Mouse (Mus musculus): ENCODE results near the gene Gnai1. TPM values are rescaled to one million over a fixed set of nuclear protein-coding genes. Genes with fewer than 3 reads are reported as not detected.

The Gnai1 gene
- polyA plus RNA-seq, 1 experiment from 2014 or later: 54.3 TPM

DNA sequence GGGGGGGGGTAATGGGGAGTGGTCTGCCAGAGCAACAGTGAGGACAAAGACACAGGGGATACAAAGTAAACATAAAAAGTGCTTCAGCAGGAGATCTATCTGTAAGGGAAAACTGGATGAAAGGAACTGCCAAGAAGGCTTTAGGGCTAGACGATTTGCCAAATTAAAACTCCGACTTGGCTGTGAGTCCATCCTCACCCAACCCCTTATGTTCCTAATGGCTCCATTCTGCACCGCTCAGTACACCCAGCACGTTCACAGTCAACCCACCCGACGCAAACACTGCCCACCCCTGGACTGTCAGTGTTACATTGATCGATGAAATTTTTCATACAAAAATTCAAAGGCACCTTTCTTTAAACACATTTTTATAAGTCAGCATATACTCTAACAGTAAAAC lies 71.5 kb downstream of the Gnai1 start:
- ATAC-seq (ENCODE audit: insufficient read depth): no peak
- no peak for DNase-seq
- H3K4me1 ChIP-seq (ENCODE audit: insufficient read depth): no peaks in the 10 kb centered on the region
- TF ChIP-seq CTCF (IDR thresholded peaks at IDR 0.05; ENCODE audit: low read depth): no peak
- H3K9ac ChIP-seq: no peak overlapping the region
- peaks cover 30% of the 10 kb centered on the region for H3K36me3 ChIP-seq (ENCODE audit: insufficient read depth)
- no peaks in the 10 kb centered on the region for H3K9me3 ChIP-seq (ENCODE audit: low read depth, low read length)
- H3K4me2 ChIP-seq: no peak overlapping the region
- H3K4me3 ChIP-seq (ENCODE audit: low read depth, low read length): no peak overlapping the region
- H3K27me3 ChIP-seq (ENCODE audit: insufficient read depth, low read length): no peaks in the 10 kb centered on the region
- 78% methylated on average over 7 of the region's 7 CpGs for WGBS
- no peak overlapping the region for H3K27ac ChIP-seq (ENCODE audit: low read depth)

DNA sequence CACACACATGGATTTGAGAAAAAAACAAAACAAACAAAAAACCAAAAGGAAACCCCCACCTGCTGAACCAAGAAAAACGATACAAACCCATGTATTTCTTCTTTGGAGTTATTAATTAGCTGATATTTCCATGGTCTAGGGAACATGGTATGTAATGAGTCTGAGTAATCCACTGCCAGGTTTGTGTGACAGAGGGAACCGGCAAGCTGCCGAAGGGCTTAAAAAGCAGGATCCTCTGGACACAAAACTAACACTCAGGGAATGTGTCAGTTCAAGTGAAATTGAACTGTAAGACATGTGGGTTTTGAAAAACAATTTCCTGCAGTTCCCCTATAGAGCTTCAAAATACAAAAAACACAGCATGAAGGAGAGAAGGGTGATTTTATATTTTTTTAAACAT lies 72.1 kb downstream of the Gnai1 start:
- Histone ChIP-seq H3K4me3 (ENCODE audit: low read depth, low read length) (no peak overlapping the region), H3K4me2 (no peak overlapping the region), H3K27ac (ENCODE audit: low read depth) (no peak overlapping the region), H3K27me3 (ENCODE audit: insufficient read depth, low read length) (no peaks in the 10 kb centered on the region), H3K4me1 (ENCODE audit: insufficient read depth) (no peaks in the 10 kb centered on the region), H3K9ac (no peak overlapping the region), H3K9me3 (ENCODE audit: low read depth, low read length) (no peaks in the 10 kb centered on the region), H3K36me3 (ENCODE audit: insufficient read depth) (peaks cover 30% of the 10 kb centered on the region)
- DNase-seq (no peak), ATAC-seq (ENCODE audit: insufficient read depth) (no peak)
- TF ChIP-seq CTCF (IDR thresholded peaks at IDR 0.05; ENCODE audit: low read depth): no peak
- 71% methylated on average over 3 of the region's 3 CpGs for WGBS

DNA sequence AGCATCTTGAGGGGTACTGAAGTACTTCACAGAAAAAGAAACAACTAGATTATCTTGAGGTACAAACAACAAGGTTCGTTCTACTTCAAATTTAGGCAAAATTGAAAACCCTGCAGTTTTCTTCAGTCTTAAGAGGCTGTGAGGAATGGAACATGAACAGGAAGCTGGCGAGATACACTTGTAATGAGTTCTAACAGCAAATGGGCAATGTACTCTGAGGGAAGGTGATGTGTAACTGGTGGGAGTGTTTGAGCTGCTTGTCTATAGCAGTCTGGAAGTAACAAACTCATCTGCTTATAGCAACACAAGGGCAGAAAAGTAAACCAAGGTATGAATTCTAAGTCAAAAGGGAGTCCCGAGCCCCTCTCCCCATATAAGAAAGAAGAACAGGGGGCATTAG lies 78.1 kb downstream of the Gnai1 start:
- Histone ChIP-seq H3K4me2 (no peak overlapping the region), H3K4me3 (ENCODE audit: low read depth, low read length) (no peak overlapping the region), H3K27me3 (ENCODE audit: insufficient read depth, low read length) (no peaks in the 10 kb centered on the region), H3K27ac (ENCODE audit: low read depth) (no peak overlapping the region), H3K4me1 (ENCODE audit: insufficient read depth) (no peaks in the 10 kb centered on the region), H3K9me3 (ENCODE audit: low read depth, low read length) (no peaks in the 10 kb centered on the region), H3K9ac (no peak overlapping the region), H3K36me3 (ENCODE audit: insufficient read depth) (peaks cover 2% of the 10 kb centered on the region; the same call in 1 of the 2 replicates)
- WGBS: 80% methylated on average over 3 of the region's 3 CpGs
- TF ChIP-seq CTCF (IDR thresholded peaks at IDR 0.05; ENCODE audit: low read depth): no peak
- no peak for DNase-seq
- ATAC-seq (ENCODE audit: insufficient read depth): no peak

DNA sequence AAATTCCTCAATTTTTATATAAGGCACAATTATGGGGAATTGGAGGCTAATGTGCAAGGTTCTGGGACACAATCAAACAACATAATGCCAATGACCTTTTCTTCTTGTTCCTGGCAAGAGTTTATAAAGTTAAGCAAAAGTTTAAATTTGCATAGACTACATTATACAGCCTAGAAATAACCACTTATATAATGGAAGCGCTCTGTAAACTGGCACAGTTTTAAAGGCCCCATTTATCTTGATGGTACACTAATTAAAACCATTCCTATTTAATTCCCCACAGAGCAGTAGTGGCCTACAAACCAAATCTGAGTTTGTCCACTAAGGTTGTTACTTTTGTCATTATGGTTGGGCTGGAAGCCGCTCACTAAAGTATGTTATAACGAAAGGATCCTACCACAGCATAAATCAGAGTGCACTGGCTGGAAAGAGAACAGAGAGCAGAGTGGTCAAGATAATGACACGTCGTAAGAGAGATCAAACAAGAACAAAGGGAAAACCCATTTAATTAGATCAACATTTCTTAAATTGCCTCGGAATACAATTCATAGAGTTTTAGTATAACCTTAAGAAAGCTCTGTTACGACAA lies 85.7 kb downstream of the Gnai1 start:
- 78% methylated on average over 7 of the region's 7 CpGs for WGBS
- Histone ChIP-seq H3K4me2 (no peak overlapping the region), H3K36me3 (ENCODE audit: insufficient read depth) (peaks cover 17% of the 10 kb centered on the region; the same call in 1 of the 2 replicates), H3K27me3 (ENCODE audit: insufficient read depth, low read length) (no peaks in the 10 kb centered on the region), H3K4me3 (ENCODE audit: low read depth, low read length) (no peak overlapping the region), H3K27ac (ENCODE audit: low read depth) (no peak overlapping the region), H3K9ac (no peak overlapping the region), H3K9me3 (ENCODE audit: low read depth, low read length) (no peaks in the 10 kb centered on the region), H3K4me1 (ENCODE audit: insufficient read depth) (no peaks in the 10 kb centered on the region)
- DNase-seq (peak; percentile 7), ATAC-seq (ENCODE audit: insufficient read depth) (no peak)
- TF ChIP-seq CTCF (IDR thresholded peaks at IDR 0.05; ENCODE audit: low read depth): no peak

DNA sequence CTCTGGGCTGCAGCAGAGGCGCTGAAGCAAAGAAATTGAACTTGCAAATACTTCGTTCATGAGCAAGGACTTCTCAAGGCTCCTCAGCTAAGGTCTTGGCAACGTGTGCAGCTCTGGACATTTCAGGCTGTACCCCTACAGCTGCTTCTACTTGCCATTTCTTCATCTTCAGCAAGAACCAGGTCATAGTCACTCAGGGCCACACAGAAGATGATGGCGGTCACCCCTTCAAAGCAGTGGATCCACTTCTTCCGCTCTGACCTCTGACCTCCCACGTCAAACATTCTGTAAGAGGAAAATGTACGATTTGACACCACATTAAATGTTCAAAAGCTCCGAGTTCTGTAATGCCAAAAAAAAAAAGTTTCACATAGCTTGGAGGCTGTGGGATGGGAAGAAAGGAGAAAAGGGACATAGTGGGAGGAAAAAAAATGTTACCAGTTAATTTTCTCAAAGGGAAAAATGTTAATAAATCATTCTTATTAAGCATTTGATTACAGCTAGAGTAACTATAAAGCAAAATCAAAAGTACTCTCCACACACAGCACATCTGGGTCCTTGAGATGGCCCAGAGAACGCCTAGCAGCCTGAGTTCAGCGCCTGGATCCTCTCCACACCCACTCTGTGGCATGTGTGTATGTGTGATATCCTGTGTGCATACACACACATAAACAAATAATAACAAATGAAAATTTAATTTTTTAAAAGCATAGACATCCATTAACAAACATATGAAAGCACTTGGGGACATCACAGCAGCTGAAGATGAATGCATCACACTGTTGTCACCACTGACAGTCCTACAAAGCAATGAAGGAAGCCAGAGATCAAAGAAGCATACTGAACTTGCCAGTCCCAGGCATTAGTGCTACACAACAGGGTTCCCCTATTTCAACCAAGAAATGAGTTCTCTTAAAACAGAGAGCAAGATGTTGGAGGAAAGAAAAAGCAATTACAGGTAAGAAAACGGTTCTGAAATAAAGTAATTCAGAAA lies 86.6 kb downstream of the Gnai1 start:
- H3K9ac ChIP-seq: no peak overlapping the region
- H3K9me3 ChIP-seq (ENCODE audit: low read depth, low read length): no peaks in the 10 kb centered on the region
- peak; percentile 97 for ATAC-seq (ENCODE audit: insufficient read depth)
- no peak overlapping the region for H3K27ac ChIP-seq (ENCODE audit: low read depth)
- peaks cover 17% of the 10 kb centered on the region; the same call in 1 of the 2 replicates for H3K36me3 ChIP-seq (ENCODE audit: insufficient read depth)
- 42% methylated on average over 11 of the region's 11 CpGs for WGBS
- no peaks in the 10 kb centered on the region for H3K4me1 ChIP-seq (ENCODE audit: insufficient read depth)
- DNase-seq: peak; percentile 67
- no peak for TF ChIP-seq CTCF (IDR thresholded peaks at IDR 0.05; ENCODE audit: low read depth)
- H3K4me2 ChIP-seq: no peak overlapping the region
- no peak overlapping the region for H3K4me3 ChIP-seq (ENCODE audit: low read depth, low read length)
- H3K27me3 ChIP-seq (ENCODE audit: insufficient read depth, low read length): no peaks in the 10 kb centered on the region

DNA sequence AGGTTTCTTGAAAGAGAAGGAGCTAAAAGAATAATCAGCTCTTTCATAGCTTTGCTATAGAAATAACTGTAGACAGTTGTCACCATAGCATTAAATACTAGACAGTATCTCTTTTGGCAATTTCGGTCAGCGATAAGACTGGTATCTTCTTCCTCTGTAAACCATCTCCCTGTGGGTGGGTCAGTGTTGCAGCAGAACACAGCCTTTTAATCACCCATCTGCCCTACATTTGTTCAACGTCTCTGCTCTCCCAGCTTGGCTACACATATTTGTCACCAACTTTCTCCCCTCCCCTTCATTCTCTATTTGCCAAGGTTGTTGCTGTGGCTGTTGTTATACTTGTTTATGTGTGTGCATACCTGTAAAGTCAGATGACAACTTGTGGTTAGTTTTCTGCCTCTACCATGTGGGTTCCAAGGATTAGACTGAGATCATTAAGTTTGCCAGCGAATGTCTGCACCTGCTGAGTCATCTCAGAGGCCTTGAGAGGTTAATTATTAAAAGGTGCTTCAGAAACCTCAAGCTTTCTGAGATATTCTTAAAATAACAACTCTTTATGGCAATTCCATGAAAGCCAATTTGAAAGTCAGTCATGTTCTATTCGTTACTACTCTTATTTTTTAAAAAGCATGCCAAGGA lies 109.7 kb downstream of the Gnai1 start:
- Histone ChIP-seq H3K27ac (ENCODE audit: low read depth) (no peak overlapping the region), H3K9me3 (ENCODE audit: low read depth, low read length) (no peaks in the 10 kb centered on the region; the same call in 1 of the 2 replicates), H3K36me3 (ENCODE audit: insufficient read depth) (no peaks in the 10 kb centered on the region), H3K4me1 (ENCODE audit: insufficient read depth) (no peaks in the 10 kb centered on the region), H3K4me3 (ENCODE audit: low read depth, low read length) (no peak overlapping the region), H3K27me3 (ENCODE audit: insufficient read depth, low read length) (no peaks in the 10 kb centered on the region), H3K4me2 (no peak overlapping the region), H3K9ac (no peak overlapping the region)
- 75% methylated on average over 5 of the region's 5 CpGs for WGBS
- DNase-seq (peak; percentile 17), ATAC-seq (ENCODE audit: insufficient read depth) (no peak)
- TF ChIP-seq CTCF (IDR thresholded peaks at IDR 0.05; ENCODE audit: low read depth): no peak

DNA sequence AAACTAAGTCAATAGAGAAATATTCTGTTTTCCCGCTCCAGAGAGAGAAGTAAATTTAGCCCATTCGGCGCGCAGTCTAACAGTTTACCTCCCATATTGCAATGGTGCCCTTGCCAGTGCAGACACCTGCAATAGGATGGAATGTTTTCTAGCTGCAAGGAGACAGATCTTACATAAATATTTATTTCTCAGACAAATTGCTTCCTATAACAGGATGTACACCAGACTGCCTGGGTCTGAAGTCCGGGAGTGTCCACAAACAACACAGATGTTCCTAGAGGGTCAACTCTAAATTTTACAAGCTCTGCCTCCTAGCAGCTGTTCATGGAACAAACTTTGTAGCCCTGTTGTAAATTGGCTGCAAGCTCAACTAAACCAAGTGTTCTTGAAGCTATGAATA lies 111.0 kb downstream of the Gnai1 start:
- no peaks in the 10 kb centered on the region; the same call in 1 of the 2 replicates for H3K9me3 ChIP-seq (ENCODE audit: low read depth, low read length)
- no peaks in the 10 kb centered on the region for H3K27me3 ChIP-seq (ENCODE audit: insufficient read depth, low read length)
- DNase-seq (peak; percentile 62), ATAC-seq (ENCODE audit: insufficient read depth) (peak; percentile 91)
- H3K9ac ChIP-seq: no peak overlapping the region
- H3K4me1 ChIP-seq (ENCODE audit: insufficient read depth): no peaks in the 10 kb centered on the region
- H3K4me2 ChIP-seq: no peak overlapping the region
- H3K27ac ChIP-seq (ENCODE audit: low read depth): no peak overlapping the region
- H3K36me3 ChIP-seq (ENCODE audit: insufficient read depth): no peaks in the 10 kb centered on the region
- TF ChIP-seq CTCF (IDR thresholded peaks at IDR 0.05; ENCODE audit: low read depth): no peak
- no peak overlapping the region for H3K4me3 ChIP-seq (ENCODE audit: low read depth, low read length)
- WGBS: 50% methylated on average over 5 of the region's 5 CpGs
